Mouse (Mus musculus) lung, postnatal 25 days (tissue): ENCODE measurements around the gene Rfwd3.
"Not testable (repeated sequence)": the region's sequence is repeated elsewhere in the genome, so short reads cannot be mapped to it uniquely, and the experiment has no call there.

Source experiments
- DNase-seq: peaks from one replicate; pipeline ENCODE4 v3.0.0; 2022; ENCODE audit warnings: low spot score

Rfwd3 gene

GRCm38 (mm10) chr8:111299821-111300568 lies at the start of gene Rfwd3:
TSS of gene Rfwd3 (minus strand) at chr8:111300222.
- peak; percentile 98 for DNase-seq

GRCm38 (mm10) chr8:111343225-111343624 lies 43.2 kb upstream of the Rfwd3 start:
- DNase-seq, result peak; percentile 83

GRCm38 (mm10) chr8:111340186-111340585 lies 40.2 kb upstream of the Rfwd3 start:
- no peak for DNase-seq

- DNase-seq, result no peak
Measured at GRCm38 (mm10) chr8:111338370-111339208, 38.6 kb upstream of the Rfwd3 start.

GRCm38 (mm10) chr8:111337890-111338347 lies 37.9 kb upstream of the Rfwd3 start, which contains the start of gene Mlkl:
TSS of gene Mlkl (minus strand) at chr8:111338177.
- peak; percentile 61 for DNase-seq

- peak; percentile 30 for DNase-seq
Measured at GRCm38 (mm10) chr8:111337311-111337889, 37.4 kb upstream of the Rfwd3 start.

- no peak for DNase-seq
Measured at GRCm38 (mm10) chr8:111336692-111337091, 36.7 kb upstream of the Rfwd3 start.

- no peak for DNase-seq
Measured at GRCm38 (mm10) chr8:111325222-111325790, 25.3 kb upstream of the Rfwd3 start.

GRCm38 (mm10) chr8:111314729-111315128 lies 14.7 kb upstream of the Rfwd3 start:
- DNase-seq, result no peak

GRCm38 (mm10) chr8:111313961-111314360 lies 13.9 kb upstream of the Rfwd3 start:
- not testable (repeated sequence) for DNase-seq

GRCm38 (mm10) chr8:111312758-111313162 lies 12.7 kb upstream of the Rfwd3 start:
- DNase-seq, result no peak

GRCm38 (mm10) chr8:111310006-111310405 lies 10.0 kb upstream of the Rfwd3 start:
- DNase-seq, result not testable (repeated sequence)

GRCm38 (mm10) chr8:111305031-111305730 lies 5.2 kb upstream of the Rfwd3 start:
- DNase-seq, result no peak

- no peak for DNase-seq
Measured at GRCm38 (mm10) chr8:111304359-111304758, 4.3 kb upstream of the Rfwd3 start.

GRCm38 (mm10) chr8:111303076-111303803 lies 3.2 kb upstream of the Rfwd3 start:
- not testable (repeated sequence) for DNase-seq

GRCm38 (mm10) chr8:111300597-111301546 lies 850 bp upstream of the Rfwd3 start:
- DNase-seq, result no peak

GRCm38 (mm10) chr8:111299363-111299820 lies 630 bp downstream of the Rfwd3 start:
- peak; percentile 31 for DNase-seq

- DNase-seq, result no peak
Measured at GRCm38 (mm10) chr8:111298011-111298410, 2.0 kb downstream of the Rfwd3 start.

GRCm38 (mm10) chr8:111291733-111292132 lies 8.3 kb downstream of the Rfwd3 start:
- DNase-seq, result no peak

GRCm38 (mm10) chr8:111290586-111290985 lies 9.4 kb downstream of the Rfwd3 start:
- DNase-seq, result no peak
